Mouse (Mus musculus) embryonic fibroblast, embryonic 13.5 days (primary cell): ENCODE results near the gene Edem3.

Source experiments
- CTCF ChIP-seq: IDR thresholded peaks from 2 replicates; pipeline ENCODE4 v1.5.1; 2011; ENCODE audit warnings: mild to moderate bottlenecking, control low read depth, low read length, moderate library complexity, borderline replicate concordance; ENCODE audit not compliant: insufficient read depth
- POLR2A ChIP-seq: IDR thresholded peaks from 2 replicates; pipeline ENCODE4 v1.6.1; 2011; ENCODE audit warnings: low read depth, mild to moderate bottlenecking, control low read depth, low read length, moderate library complexity

GRCm38 (mm10) chr1:151812004-151812712 is 57.0 kb downstream of the Edem3 start:
- TF ChIP-seq POLR2A (no peak), CTCF (no peak)
